Mouse (Mus musculus) granulocyte monocyte progenitor cell, adult 5-6 weeks (primary cell): ENCODE measurements around the gene Slc22a14. TPM values are rescaled to one million over a fixed set of nuclear protein-coding genes. Genes with fewer than 3 reads are reported as not detected.
"Not testable (repeated sequence)": the region's sequence is repeated elsewhere in the genome, so short reads cannot be mapped to it uniquely, and the experiment has no call there.

Experiments
- ATAC-seq: replicated peaks from 2 replicates; pipeline ENCODE4 v1.8.0; 2016; ENCODE audit warnings: mild to moderate bottlenecking, moderate TSS enrichment, inconsistent platforms; ENCODE audit not compliant: poor library complexity, severe bottlenecking
- total RNA-seq, 2 experiments: library from RNA; stranded (forward) in 1 of 2; stranded (reverse) in 1 of 2; fragments of 200-712, 200-1000 nt in 1 of 2; fragments of >200 nt in 1 of 2; fragmentation: Nextera tagmentation in 1 of 2; gene quantifications; 2 replicates each; pipeline ENCODE4 v1.2.3; 2014 to 2017

The Slc22a14 gene
- total RNA-seq (2014; fragmentation: Nextera tagmentation) (not detected in 2 replicates), total RNA-seq (2017) (not detected in 2 replicates)

GRCm38 (mm10) chr9:119365284-119365683 is at the start of gene Slc22a14:
TSS of gene Slc22a14 (minus strand) at chr9:119365553.
- ATAC-seq, result peak; percentile 89

DNA sequence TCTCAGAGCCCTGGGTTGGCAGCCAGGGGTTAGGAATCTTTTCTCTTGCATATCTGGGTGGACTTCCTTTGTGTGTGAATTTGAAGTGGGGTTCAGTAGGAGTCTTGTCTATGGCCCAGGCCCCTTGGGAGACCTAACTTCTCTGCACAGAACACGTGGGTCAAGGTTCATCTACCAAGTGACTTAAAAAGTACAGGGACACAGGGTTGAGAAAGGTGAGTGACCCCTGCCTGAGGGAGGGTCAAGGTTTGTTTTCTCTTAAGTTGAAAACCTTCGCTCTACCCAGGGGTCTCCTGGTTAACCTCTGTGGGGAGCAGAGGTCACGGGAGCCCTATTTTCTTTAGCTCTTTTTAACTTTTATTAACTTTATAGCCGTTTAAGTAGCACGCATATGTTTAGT is 44.5 kb upstream of the Slc22a14 start:
- ATAC-seq, result no peak

DNA sequence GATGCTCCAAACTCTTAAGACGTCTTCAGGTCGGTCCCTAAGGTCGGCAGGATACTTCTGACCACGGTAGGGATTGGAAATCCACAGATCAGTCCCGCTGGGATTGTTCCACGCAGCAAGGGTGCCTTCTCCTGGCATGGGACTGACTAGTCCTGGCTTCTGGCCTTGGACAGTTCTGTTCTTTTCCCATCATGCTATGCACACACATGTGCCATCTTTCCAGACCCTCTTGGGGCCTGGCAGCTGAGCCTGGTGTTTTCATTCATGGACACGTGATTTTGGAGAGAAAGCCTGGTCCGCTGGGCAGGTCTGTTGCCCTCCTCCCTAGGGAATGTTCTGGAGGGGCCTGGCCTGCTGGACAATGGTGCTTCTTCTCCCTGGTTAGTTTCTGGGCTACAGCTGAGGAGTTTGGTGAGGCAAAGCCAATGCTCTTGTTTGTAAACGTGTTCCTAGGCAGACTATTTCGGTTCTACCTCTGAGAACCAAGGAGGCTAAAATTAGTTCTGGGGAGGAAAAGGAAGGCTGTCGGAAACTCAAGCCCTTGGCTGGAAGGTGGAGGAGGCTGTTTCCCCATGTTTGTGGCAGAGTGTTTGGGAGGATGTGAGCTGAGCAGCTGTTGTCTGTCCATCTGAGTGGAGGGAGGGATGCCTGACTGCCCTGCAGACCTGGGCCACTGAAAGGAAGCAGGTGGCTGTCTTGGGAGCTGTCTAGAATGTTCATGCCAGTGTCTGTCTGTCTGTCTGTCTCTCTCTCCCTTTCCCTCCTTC is 43.7 kb upstream of the Slc22a14 start:
- ATAC-seq, result no peak

GRCm38 (mm10) chr9:119407884-119408283 is 42.5 kb upstream of the Slc22a14 start:
- ATAC-seq, result no peak

GRCm38 (mm10) chr9:119404090-119404489 is 38.7 kb upstream of the Slc22a14 start:
- peak; percentile 47 for ATAC-seq

GRCm38 (mm10) chr9:119403236-119403641 is 37.9 kb upstream of the Slc22a14 start:
- no peak for ATAC-seq

DNA sequence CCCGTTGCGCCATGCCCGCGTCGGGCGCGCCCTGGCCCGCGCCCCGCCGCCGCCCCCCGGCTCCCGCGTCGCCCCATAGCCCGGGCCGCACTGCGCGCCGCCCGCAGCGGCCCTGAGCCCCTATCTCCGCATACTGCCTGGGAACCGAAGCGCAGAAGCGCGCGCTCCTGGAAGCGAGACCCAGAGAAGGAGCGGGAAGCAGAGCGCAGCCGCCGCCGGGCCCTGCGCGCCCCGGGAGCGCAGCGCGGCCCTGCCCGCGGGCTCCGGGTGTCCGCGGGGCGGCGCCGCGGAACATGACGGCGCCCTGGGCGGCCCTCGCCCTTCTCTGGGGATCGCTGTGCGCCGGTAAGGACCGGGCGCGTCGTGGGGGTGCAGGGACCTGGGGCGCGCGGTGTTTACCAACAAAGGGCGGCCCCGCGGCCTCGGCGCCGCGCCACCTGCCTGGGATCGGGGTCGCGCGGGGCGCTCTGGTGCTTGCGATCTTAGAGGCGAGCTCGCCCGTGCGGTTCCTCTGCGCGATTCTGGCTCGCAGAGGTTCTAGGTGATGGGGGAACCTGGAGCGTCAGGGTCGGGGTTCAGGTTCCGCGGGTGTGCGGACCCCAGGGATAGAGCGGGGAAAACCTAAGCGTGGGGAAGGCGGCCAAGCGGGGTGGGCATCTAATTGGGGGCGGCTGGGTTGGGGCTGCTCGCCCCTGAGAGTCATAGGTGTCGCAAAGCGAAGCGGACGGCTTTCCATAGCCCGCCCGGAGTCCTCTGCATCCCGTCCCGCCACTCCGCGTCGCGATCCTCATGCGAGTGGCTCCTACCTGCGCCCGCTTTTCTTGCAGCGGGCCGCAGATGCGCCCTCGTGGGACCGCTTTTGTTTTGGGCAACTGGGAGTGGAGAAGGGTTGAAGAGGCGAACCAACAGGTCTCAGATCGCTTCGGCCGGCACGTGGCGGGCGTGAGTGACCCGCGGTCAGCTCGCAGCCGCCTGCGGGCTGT is 37.2 kb upstream of the Slc22a14 start:
- peak; percentile 10; the same call in 1 of the 2 replicates for ATAC-seq

- ATAC-seq, result peak; percentile 88
These were observed 36.5 kb upstream of the Slc22a14 start, which contains the start of gene Acvr2b for GRCm38 (mm10) chr9:119401801-119402214. TSS of gene Acvr2b (plus strand) at chr9:119402118.

- ATAC-seq, result peak; percentile 34
These were observed 36.0 kb upstream of the Slc22a14 start for GRCm38 (mm10) chr9:119401351-119401750.

- peak; percentile 50 for ATAC-seq
These were observed 29.5 kb upstream of the Slc22a14 start for GRCm38 (mm10) chr9:119394808-119395207.

DNA sequence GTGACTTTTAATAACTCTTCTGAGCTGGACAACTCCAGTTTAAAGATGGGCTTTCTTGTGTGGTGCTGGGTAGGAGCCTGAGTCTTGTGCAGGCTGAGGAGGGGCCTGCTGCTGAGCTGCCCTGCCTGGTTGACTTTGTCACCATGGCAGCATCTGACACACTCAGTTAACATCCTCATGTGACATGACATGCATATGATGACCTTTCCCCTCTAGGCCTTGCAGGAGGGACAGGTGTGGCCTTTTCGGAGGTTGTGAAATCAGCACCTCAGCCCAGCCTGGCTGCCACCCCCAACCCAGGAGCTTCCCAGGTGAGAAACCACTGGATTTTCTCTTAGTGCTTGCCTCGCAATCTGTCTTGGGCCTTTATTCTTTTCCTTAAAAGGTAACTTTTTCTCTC is 24.9 kb upstream of the Slc22a14 start:
- ATAC-seq, result no peak

DNA sequence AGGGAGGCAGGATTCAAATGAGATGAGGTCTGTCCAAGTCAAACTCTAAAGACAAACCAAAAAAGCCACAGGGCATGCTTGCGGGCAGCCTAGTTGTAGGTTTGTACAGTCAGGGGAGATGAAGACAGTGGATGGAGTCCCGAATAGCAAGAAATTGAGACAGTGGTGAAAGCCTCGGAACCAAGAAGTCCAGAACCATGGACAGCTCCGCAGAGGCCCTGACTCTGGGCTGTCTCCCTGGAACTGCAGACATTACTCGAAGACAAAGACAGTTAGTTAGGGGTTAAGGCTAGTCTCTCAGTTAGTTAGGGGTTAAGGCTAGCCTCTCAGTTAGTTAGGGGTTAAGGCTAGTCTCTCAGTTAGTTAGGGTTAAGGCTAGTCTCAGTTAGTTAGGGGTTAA is 23.6 kb upstream of the Slc22a14 start:
- ATAC-seq, result peak; percentile 37; the same call in 1 of the 2 replicates

DNA sequence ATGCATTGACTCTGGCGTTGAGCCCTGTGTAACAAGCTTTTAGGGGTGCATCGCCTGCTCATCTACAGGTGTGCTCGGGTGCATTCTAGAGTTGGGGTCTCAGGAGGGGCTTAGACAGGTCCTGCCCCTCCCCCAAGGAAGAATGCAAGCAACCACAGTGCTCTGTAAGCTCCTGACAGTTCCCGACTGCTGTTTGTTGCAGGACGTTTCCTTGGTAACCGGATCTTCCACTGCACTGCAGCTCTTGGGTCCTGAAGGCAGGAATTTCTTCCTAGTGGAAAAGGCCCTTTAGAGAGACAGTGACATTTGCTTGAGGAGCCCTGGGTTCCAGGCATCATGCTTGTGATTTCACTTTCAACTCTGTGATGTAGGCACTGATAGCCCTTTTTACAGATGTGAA is 17.2 kb upstream of the Slc22a14 start:
- no peak for ATAC-seq

DNA sequence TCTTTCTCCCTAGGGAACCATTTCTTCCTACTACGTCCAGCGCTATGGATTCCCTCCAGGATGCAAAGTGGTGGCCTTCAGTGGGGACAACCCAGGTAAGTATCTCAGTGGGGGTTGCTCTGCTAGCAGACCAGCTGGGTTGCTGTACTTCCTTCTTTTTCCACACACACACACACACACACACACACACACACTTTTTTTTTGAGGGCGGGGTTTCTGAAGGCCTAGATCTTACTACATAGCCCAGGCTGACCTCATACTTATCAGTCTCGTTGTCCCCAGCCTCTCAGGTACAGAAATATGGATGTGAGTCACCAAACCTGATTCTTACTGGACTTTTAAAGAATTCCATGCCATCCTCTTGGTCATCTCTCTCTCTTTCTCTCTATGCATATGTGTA is 12.9 kb upstream of the Slc22a14 start:
- peak; percentile 71 for ATAC-seq

GRCm38 (mm10) chr9:119375556-119375955 is 10.2 kb upstream of the Slc22a14 start:
- no peak for ATAC-seq

- no peak for ATAC-seq
These were observed 9.7 kb upstream of the Slc22a14 start for GRCm38 (mm10) chr9:119375008-119375407.

- no peak for ATAC-seq
These were observed 5.9 kb upstream of the Slc22a14 start for GRCm38 (mm10) chr9:119371251-119371650.

GRCm38 (mm10) chr9:119370770-119371169 is 5.4 kb upstream of the Slc22a14 start:
- not testable (repeated sequence) for ATAC-seq

DNA sequence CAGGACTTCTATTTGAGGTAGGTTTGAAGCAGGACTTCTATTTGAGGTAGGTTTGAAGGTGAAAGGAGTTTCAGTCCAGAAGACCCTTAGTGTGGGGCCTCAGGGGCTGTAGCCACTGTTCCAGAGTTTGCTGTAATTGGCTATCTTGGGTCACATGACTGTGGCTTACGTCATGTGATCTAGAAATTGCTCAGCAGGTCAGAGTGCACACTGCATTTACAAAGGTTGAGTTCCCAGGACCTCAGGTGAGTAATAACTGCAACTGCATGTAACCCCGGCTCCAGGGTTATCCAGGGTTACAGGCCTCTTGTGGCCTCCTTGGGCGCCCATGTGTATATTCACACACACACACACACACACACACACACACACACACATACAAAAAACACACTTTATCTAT is 3.0 kb upstream of the Slc22a14 start:
- ATAC-seq, result no peak

GRCm38 (mm10) chr9:119363229-119363628 is 2.1 kb downstream of the Slc22a14 start:
- no peak for ATAC-seq

GRCm38 (mm10) chr9:119361416-119361815 is 3.9 kb downstream of the Slc22a14 start:
- ATAC-seq, result no peak
